Mouse (Mus musculus): ENCODE results near the gene Akt1s1.

GRCm38 (mm10) chr7:44892276-44892921, 43.6 kb downstream of the Akt1s1 start, which contains the start of gene Med25:
- TF ChIP-seq CTCF (IDR thresholded peaks at IDR 0.05; ENCODE audit: low read depth) (no peak), EP300 (IDR thresholded peaks at IDR 0.05; ENCODE audit: low read depth) (no peak)

All from heart, postnatal 0 days (tissue).